Mouse (Mus musculus) E14TG2a.4 (cell line): ENCODE data around the gene Foxp2.

Experiments used
- CTCF ChIP-seq: conservative IDR thresholded peaks from 2 replicates; pipeline ENCODE4 v1.5.1; 2014; ENCODE audit warnings: low read length
- NANOG ChIP-seq: IDR thresholded peaks from 2 replicates; pipeline ENCODE4 v1.6.1; 2014; ENCODE audit warnings: borderline replicate concordance, low read length, mixed read lengths
- POU5F1 ChIP-seq: IDR thresholded peaks from 2 replicates; pipeline ENCODE4 v1.6.1; 2014; ENCODE audit warnings: low read length, borderline replicate concordance

DNA sequence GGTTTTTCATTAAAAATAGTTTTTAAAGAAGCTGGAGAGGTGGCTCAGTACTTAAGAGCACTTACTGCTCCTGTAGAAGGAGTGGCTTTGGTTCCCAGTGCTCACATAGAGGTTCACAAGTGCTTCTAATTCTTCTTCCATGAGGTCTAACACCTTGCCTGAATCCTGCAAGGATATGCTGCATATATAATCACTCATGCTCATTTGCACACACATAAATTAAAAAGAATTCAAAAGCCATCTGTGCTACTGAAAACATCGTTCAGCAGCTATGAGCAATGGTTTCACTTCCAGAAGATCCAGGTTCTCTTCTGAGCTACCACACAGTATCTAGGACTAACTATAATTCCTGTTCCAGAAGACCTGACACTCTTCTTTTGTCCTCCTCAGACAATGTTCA is 200.4 kb downstream of the Foxp2 start:
- TF ChIP-seq CTCF, result no peak
- TF ChIP-seq POU5F1, result no peak
- TF ChIP-seq NANOG, result no peak
